Mouse (Mus musculus): Measurements from ENCODE around the gene Dgkk. TPM values are rescaled to one million over a fixed set of nuclear protein-coding genes. Genes with fewer than 3 reads are reported as not detected.
"Not testable (repeated sequence)": the region's sequence is repeated elsewhere in the genome, so short reads cannot be mapped to it uniquely, and the experiment has no call there.

Dgkk gene
- total RNA-seq (2022) = under 1 TPM; 0.36 to 0.91 (median 0.55) TPM

- not testable (repeated sequence) for DNase-seq (ENCODE audit: low spot score in 2 of 2)
Observed at GRCm38 (mm10) chrX:6779006-6779405, at the start of gene Dgkk. TSS of gene Dgkk (plus strand) at chrX:6779306.

GRCm38 (mm10) chrX:6733998-6734397, 45.1 kb upstream of the Dgkk start:
- no peak for DNase-seq (ENCODE audit: low spot score in 2 of 2)

GRCm38 (mm10) chrX:6750714-6751113, 28.4 kb upstream of the Dgkk start:
- no peak for DNase-seq (ENCODE audit: low spot score in 2 of 2)

GRCm38 (mm10) chrX:6751549-6752047, 27.5 kb upstream of the Dgkk start:
- DNase-seq (ENCODE audit: low spot score in 2 of 2) = no peak

GRCm38 (mm10) chrX:6777489-6778249, 1.4 kb upstream of the Dgkk start:
- no peak for DNase-seq (ENCODE audit: low spot score in 2 of 2)

- no peak for DNase-seq (ENCODE audit: low spot score in 2 of 2)
Observed at GRCm38 (mm10) chrX:6778250-6778637, 862 bp upstream of the Dgkk start.

GRCm38 (mm10) chrX:6779969-6780539, 948 bp downstream of the Dgkk start:
- DNase-seq (ENCODE audit: low spot score in 2 of 2) = no peak

- DNase-seq (ENCODE audit: low spot score in 2 of 2) = no peak
Observed at GRCm38 (mm10) chrX:6832553-6832952, 53.4 kb downstream of the Dgkk start.

GRCm38 (mm10) chrX:6853466-6853865, 74.4 kb downstream of the Dgkk start:
- no peak for DNase-seq (ENCODE audit: low spot score in 2 of 2)

GRCm38 (mm10) chrX:6854136-6854535, 75.0 kb downstream of the Dgkk start:
- no peak for DNase-seq (ENCODE audit: low spot score in 2 of 2)

GRCm38 (mm10) chrX:6893933-6894332, 114.8 kb downstream of the Dgkk start:
- no peak for DNase-seq (ENCODE audit: low spot score in 2 of 2)

GRCm38 (mm10) chrX:6911047-6911446, 131.9 kb downstream of the Dgkk start:
- DNase-seq (ENCODE audit: low spot score in 2 of 2) = no peak

GRCm38 (mm10) chrX:6922165-6922564, 143.1 kb downstream of the Dgkk start:
- no peak for DNase-seq (ENCODE audit: low spot score in 2 of 2)

GRCm38 (mm10) chrX:6926224-6926623, 147.1 kb downstream of the Dgkk start:
- DNase-seq (ENCODE audit: low spot score in 2 of 2) = no peak

- no peak for DNase-seq (ENCODE audit: low spot score in 2 of 2)
Observed at GRCm38 (mm10) chrX:6968598-6968997, 189.5 kb downstream of the Dgkk start.

- DNase-seq (ENCODE audit: low spot score in 2 of 2) = no peak
Observed at GRCm38 (mm10) chrX:6971956-6972355, 192.8 kb downstream of the Dgkk start.

GRCm38 (mm10) chrX:6983916-6984315, 204.8 kb downstream of the Dgkk start:
- DNase-seq (ENCODE audit: low spot score in 2 of 2) = not testable (repeated sequence)

Measured in layer of hippocampus, adult 8-10 months (tissue).